Mouse (Mus musculus) brain, adult 10 weeks (tissue): ENCODE measurements around the gene Olfr398. TPM values are rescaled to one million over a fixed set of nuclear protein-coding genes. Genes with fewer than 3 reads are reported as not detected.

Experiments used
- polyA plus RNA-seq: library from polyadenylated mRNA; stranded (reverse); fragments of 350-450 nt; fragmentation: Illumina TruSeq; extraction: RNeasy Lipid Tissue Mini Kit (QIAGEN cat#74804); gene quantifications from one replicate; pipeline ENCODE4 v1.2.3, GENCODE M21; 2015; ENCODE audit warnings: low read depth, low replicate concordance

Olfr398 gene
- polyA plus RNA-seq, result not detected

DNA sequence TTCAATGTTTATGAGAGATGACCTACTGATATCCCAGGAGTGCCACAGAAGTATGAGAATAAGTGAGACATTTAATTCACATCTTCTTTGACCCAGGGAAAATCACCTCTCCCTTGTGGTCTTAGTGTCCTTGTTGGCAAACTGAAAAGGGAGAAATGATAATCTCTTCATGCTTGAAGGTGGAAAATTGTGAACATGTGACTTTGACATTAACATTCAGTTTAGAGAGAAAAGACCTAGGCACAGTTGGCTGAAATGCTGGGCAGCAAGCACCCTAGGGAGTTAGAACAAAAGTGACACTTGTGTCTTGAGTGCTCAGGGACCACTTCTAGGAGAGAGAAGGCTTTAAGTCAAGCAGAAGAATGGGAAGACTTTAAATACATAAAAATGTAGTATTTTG lies at the start of gene Olfr398:
Gene Olfr398, minus strand, starts transcription at position 101 of the 400 bp plus-strand sequence.

DNA sequence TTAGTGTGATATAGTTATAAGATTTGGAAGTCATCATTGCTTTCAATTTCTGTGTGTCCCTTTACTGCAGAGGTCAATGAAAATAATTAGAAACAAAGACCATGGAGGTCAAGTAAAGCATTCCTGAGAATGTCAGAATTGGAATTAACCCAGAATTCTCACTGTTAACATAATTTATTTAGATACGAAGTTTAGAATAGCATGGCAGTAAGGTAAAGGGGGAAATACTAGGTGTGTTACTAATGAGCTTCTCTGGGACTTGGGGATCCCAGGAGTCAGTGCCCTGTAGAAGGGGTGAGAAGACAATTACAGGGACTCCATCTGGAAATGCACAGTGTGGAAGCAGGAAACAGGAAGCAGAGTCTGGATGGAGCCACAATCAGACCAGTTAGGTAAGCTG lies 29.7 kb downstream of the Olfr398 start, which contains the start of gene Olfr397:
Gene Olfr397, plus strand, starts transcription at position 301 of the 400 bp plus-strand sequence.

DNA sequence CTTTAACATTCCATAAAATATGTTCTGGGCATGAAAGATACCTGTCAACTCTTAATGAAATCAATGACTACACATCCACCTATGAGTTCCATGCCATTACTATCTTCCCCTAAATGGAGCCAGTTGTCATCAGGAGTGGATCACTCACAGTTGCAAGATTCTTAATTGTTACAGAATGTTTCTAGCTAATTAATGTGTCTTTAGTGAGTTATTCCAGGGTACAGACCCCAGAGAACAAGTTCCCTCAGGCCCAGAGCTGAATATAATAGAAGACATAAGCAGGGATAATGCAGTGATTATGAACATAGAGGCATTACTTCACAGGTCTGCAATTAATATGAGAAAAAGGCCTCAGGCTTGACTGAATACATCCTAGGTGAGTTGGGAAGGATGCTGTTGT lies 53.8 kb downstream of the Olfr398 start, which contains the start of gene Olfr23:
Gene Olfr23, plus strand, starts transcription at position 301 of the 400 bp plus-strand sequence.

Other genes with a start within 250 kb of the Olfr398 start
- not detected for gene Olfr389, start 209.7 kb downstream of the Olfr398 start, polyA plus RNA-seq
- not detected for gene Olfr390, start 207.4 kb downstream of the Olfr398 start, polyA plus RNA-seq
- not detected for gene Olfr391-ps, start 187.4 kb downstream of the Olfr398 start, polyA plus RNA-seq
- not detected for gene Olfr392, start 173.4 kb downstream of the Olfr398 start, polyA plus RNA-seq
- not detected for gene Olfr393, start 139.0 kb downstream of the Olfr398 start, polyA plus RNA-seq
- gene Olfr394, start 99.6 kb downstream of the Olfr398 start, polyA plus RNA-seq, result not detected
- not detected for gene Olfr395, start 81.1 kb downstream of the Olfr398 start, polyA plus RNA-seq
- not detected for gene Olfr23, start 53.7 kb downstream of the Olfr398 start, polyA plus RNA-seq
- not detected for gene Olfr397, start 29.6 kb downstream of the Olfr398 start, polyA plus RNA-seq
- not detected for gene Olfr139, start 66.1 kb upstream of the Olfr398 start, polyA plus RNA-seq
- gene Olfr399, start 66.2 kb upstream of the Olfr398 start, polyA plus RNA-seq, result not detected
- not detected for gene Zfp616, start 79.5 kb upstream of the Olfr398 start, polyA plus RNA-seq
- gene Olfr401, start 123.3 kb upstream of the Olfr398 start, polyA plus RNA-seq, result not detected
- gene Olfr402, start 163.1 kb upstream of the Olfr398 start, polyA plus RNA-seq, result not detected
- gene Olfr403, start 195.8 kb upstream of the Olfr398 start, polyA plus RNA-seq, result not detected
- not detected for gene Olfr43, start 221.0 kb upstream of the Olfr398 start, polyA plus RNA-seq